Mouse (Mus musculus): ENCODE data around the gene Dhodh.

Gene Dhodh

DNA sequence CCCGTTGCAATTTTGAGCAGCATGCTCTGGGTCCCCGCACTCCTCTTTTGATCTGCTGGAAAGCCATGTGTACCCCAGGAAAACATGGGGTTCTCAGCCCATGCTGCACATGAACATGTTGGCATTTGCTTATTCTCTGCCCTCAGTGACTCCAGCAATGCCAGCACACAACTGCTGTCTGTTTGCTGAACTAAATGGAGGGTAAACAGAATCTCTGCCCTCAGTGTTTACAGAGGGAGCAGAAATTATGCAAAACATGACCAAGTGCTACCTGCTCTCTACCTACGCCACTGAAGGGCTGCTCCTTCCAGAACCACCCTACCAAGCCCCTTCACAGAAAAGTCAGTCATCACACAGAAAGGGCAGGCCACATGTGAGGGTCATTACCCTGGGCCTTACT, 23.6 kb downstream of the Dhodh start:
- DNase-seq = no peak

DNA sequence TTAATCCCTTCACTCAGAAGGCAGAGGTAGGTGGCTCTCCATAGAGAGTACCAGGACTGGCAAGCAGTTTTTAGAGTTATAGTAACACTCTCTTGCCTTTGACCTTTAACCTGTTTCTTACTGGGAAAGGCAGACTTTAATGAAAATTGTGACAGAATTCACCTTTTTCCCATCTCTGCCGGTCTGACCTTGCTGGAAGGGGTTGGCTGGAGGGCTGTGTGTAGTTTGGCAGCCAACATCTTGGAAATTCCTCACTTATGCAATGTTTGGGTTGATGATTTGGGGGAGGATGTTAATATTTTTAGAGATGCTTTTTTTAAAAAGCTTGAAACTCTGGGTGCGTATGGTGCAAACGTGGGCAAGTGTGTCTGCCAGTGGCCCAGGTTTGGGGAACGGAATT, 24.2 kb downstream of the Dhodh start:
- no peak for DNase-seq

GRCm38 (mm10) chr8:109578900-109579301, 29.6 kb downstream of the Dhodh start, which contains the start of gene Hp:
Hp (minus strand) TSS chr8:109579172.
- DNase-seq = no peak

- no peak for DNase-seq
These were observed 32.2 kb downstream of the Dhodh start for GRCm38 (mm10) chr8:109576311-109576710.

DNA sequence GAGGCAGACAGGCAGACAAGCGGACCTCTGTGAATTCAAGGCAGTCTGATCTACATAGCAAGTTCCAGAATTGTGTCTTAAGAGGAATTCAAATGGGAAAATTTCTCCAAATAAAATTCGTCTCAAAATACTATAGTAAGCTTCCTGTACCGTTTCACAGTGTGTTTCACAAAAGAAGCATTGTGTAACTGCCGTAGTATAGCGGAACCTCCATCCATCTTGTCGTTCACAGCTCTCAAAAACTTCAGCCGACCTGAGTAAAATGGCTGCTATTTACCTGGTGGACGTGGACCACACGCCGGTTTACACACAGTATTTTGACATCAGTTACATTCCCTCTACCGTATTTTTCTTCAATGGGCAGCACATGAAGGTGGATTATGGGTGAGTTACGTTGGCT, 37.3 kb downstream of the Dhodh start:
- no peak for DNase-seq

DNA sequence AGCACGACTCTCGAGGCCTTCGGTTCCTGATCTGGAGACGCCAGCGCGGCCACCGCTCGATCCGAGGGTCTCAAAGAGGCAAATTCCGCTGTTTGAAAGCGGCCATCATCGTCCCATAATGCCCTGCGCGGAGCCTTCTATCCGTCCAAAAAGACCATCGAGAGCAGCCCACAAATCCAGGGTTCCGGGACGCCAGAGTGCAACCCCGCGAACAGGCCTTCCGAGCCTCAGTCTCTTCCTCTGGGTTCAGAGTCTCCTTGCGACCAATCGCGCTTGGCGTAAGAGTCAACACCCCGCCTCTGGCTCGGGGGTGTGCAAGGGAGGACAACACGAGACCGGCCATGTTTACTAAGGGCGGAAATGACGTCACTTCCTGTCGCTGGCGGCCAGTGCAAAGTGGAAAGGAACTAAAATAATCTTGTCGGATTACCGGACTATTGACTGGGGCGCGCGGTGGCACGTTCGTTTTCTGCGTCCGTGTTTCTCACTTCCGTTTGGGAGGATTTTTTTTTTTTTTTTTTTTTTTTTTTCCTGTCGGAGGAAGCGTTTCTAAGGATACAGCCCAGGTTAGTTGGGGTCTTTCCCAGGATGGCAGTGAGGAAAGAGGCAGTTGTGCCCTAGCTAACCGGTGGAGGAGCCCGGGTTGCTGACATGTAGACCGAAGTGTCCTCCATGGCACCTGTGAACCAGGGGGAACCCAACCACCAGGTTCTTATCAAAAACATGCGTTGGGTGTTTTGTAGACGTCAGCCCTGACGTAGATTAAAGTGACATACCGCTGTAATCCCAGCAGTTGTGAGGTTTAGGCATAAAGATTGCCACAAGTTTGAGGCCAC, 42.8 kb downstream of the Dhodh start, which contains the start of the genes Dhx38 and Txnl4b:
TSS of gene Dhx38 (minus strand) at position 364 of the 836 bp plus-strand sequence.
TSS of gene Txnl4b (plus strand) at position 395 of the 836 bp plus-strand sequence.
- peak; percentile 98 to 99 for DNase-seq

- no peak for DNase-seq
These were observed 43.7 kb downstream of the Dhodh start for GRCm38 (mm10) chr8:109564766-109565165.

DNA sequence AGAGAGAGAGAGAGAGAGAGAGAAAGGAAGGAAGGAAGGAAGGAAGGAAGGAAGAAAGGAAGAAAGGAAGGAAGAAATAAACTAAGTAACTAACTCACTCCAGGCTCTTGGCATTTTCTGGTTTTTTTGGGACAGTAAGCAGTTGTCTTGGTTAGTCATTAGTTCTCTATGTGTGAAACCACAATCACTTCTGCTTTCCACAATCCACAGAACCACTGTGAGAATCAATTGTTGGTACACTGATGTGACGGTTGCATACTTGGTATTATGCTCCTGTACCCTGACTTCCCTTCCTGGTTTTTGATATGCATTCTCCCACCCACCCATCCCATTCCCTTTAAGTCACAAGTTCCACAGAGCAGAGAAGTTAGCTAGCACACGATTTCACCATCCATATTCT, 44.6 kb downstream of the Dhodh start:
- DNase-seq = no peak

GRCm38 (mm10) chr8:109551663-109552062, 56.8 kb downstream of the Dhodh start:
- no peak for DNase-seq

DNA sequence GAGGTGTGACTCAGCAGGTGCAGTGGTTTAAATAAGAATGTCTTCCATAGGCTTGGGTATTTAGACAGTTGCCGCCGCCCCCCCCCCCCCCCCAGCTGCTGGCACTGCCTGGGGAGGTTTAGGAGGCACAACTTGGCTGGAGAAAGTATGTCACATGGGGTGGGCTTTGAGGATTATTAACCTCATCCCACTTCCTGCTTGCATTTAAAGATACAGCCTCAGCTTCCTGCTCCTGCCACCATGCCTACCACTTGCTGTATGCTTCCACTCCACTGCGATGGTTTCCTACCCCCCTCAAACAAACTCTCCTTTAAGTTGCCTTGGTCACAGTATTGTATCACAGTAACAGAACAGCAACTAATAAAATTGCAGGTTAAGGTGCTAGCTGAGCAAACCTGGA, 64.4 kb downstream of the Dhodh start:
- DNase-seq = no peak

DNA sequence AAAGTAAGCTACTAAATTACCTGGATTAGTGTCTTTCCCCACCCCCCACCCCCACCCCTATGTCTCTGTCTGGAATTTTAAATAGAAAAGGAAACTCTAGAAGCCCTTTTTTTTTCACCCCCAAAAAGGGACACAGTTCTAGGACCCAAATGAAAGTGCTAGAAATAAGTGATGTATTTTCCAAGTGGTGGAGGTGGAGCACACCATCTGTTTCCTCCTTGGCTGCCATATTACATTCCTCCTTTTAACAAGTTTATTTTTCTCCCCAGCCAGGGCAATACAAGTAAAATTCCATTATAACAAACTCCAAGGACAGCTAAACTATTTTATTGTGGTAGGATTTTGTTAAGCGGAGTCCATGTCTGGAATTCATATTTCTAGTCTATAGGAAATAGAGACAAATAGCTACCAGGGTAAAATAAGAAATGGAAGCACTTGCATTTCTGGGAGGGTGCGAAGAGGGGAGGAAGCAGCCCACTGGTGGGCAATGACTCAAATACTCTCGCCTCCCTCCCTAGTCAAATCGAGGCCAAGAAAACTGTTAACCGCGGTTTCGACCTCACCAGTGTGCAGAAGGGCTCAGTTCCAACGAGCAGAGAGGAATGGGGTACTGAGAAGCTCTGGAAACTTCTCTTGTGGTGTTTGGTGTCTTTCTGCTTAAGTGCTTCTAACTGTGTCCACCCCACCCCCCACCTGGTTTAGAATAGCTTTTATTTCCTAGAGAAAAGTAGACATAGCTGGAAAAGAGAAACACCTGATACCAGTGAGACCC, 65.5 kb downstream of the Dhodh start:
- no peak for DNase-seq

DNA sequence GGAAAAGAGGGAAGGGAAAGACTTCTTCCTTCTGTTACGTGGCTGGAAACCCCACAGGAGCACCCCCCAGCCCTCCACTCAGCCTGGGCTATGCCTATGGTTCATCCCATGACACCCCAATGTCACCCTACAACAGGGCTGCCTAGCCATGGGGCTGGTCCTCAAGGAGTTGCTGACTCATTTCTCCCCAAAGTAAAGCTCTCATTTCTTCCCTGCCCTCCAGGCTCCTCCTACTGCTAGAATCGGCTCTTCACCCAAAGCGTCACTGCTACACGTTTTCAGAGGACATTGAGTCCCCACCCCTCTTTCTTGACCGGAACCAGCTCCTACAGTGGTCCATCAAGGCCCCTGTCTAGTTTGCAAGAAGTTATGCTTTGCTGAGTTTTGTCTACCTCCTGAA, 66.3 kb downstream of the Dhodh start:
- no peak for DNase-seq

Data from cerebellum, adult 18-20 months (tissue).